In genomic region chr1:21486266-21486665, GRCm38 (mm10) we compare ENCODE assay signal across 18 mouse cellular contexts.
DNase-seq lines count a peak whose midpoint lies in the region; ATAC-seq and TF ChIP-seq lines count a peak whose summit lies in the region.
"Had no signal": no experiment of that assay in that cellular context is flagged by ENCODE, and none has a peak within 500 bp of the region (broad histone marks: within the 10 kb centered on the region; RNA-seq: fewer than 3 reads in every experiment).

No protein-coding gene starts in this region.

- H3K27me3 ChIP-seq in embryonic facial prominence, embryonic 15.5 days = no peaks in the 10 kb centered on the region
- H3K27me3 ChIP-seq in embryonic facial prominence, embryonic 10.5 days (replicated peaks; ENCODE audit: low read depth, poor library complexity, severe bottlenecking) = no peaks in the 10 kb centered on the region
- no peaks in the 10 kb centered on the region for H3K27me3 ChIP-seq in kidney, embryonic 14.5 days (ENCODE audit: control insufficient read depth, insufficient read depth, low read length)
- no peaks in the 10 kb centered on the region for H3K27me3 ChIP-seq in limb, embryonic 14.5 days (ENCODE audit: control insufficient read depth, insufficient read depth, low read length)
- no peaks in the 10 kb centered on the region for H3K27me3 ChIP-seq in limb, embryonic 10.5 days (ENCODE audit: low read depth, poor library complexity, severe bottlenecking)
- H3K27me3 ChIP-seq: heart, embryonic 13.5 days; hindbrain, embryonic 13.5 days had no signal

- DNase-seq in embryonic facial prominence, embryonic 10.5 days (ENCODE audit: low spot score) = no peak
- no peak for DNase-seq in kidney, postnatal 14 days
- DNase-seq in limb, embryonic 14.5 days (ENCODE audit: low spot score) = no peak
- no peak for DNase-seq in limb, embryonic 10.5 days (ENCODE audit: low spot score)
- peak; percentile 75 for DNase-seq in skeletal muscle tissue, adult 2 months (ENCODE audit: low read depth, low spot score)
- DNase-seq in lung, postnatal 25 days (ENCODE audit: low spot score) = no peak
- DNase-seq: adrenal gland, postnatal 10 days; cerebellum, adult 11 months; cerebellum, adult 8-10 months; cerebellum, postnatal 14 days had no signal

- no peaks in the 10 kb centered on the region for H3K9me3 ChIP-seq in embryonic facial prominence, embryonic 15.5 days (replicated peaks)
- H3K9me3 ChIP-seq in embryonic facial prominence, embryonic 10.5 days = 0 out of 2 replicates have a peak, but pooled peaks cover 4% of the 10 kb centered on the region
- no peaks in the 10 kb centered on the region for H3K9me3 ChIP-seq in kidney, embryonic 14.5 days (ENCODE audit: control insufficient read depth, low read length)
- H3K9me3 ChIP-seq in limb, embryonic 14.5 days (ENCODE audit: control insufficient read depth, low read length) = no peaks in the 10 kb centered on the region
- no peaks in the 10 kb centered on the region for H3K9me3 ChIP-seq in limb, embryonic 10.5 days (replicated peaks)
- H3K9me3 ChIP-seq: forebrain, embryonic 10.5 days; hindbrain, embryonic 13.5 days had no signal

- WGBS in embryonic facial prominence, embryonic 15.5 days = 51% methylated on average over 5 of the region's 5 CpGs
- 59% methylated on average over 5 of the region's 5 CpGs for WGBS in embryonic facial prominence, embryonic 10.5 days
- 31% methylated on average over 5 of the region's 5 CpGs for WGBS in kidney, embryonic 14.5 days
- 32% methylated on average over 5 of the region's 5 CpGs for WGBS in limb, embryonic 14.5 days
- 40% methylated on average over 5 of the region's 5 CpGs for WGBS in limb, embryonic 10.5 days

- no peak for TF ChIP-seq POLR2A in limb, embryonic 14.5 days (IDR thresholded peaks at IDR 0.05; ENCODE audit: borderline replicate concordance, extremely low read depth, insufficient read depth, insufficient read length)

- H3K36me3 ChIP-seq in embryonic facial prominence, embryonic 15.5 days = no peaks in the 10 kb centered on the region
- H3K36me3 ChIP-seq in embryonic facial prominence, embryonic 10.5 days (replicated peaks) = no peaks in the 10 kb centered on the region
- no peaks in the 10 kb centered on the region for H3K36me3 ChIP-seq in kidney, embryonic 14.5 days (ENCODE audit: control insufficient read depth, insufficient read depth, low read length)
- no peaks in the 10 kb centered on the region for H3K36me3 ChIP-seq in limb, embryonic 14.5 days (ENCODE audit: control insufficient read depth, insufficient read depth, low read length)
- no peaks in the 10 kb centered on the region for H3K36me3 ChIP-seq in limb, embryonic 10.5 days
- H3K36me3 ChIP-seq: forebrain, embryonic 10.5 days; hindbrain, embryonic 13.5 days had no signal

- H3K4me3 ChIP-seq in embryonic facial prominence, embryonic 15.5 days (replicated peaks) = no peak overlapping the region
- no peak overlapping the region for H3K4me3 ChIP-seq in embryonic facial prominence, embryonic 10.5 days
- no peak overlapping the region for H3K4me3 ChIP-seq in kidney, embryonic 14.5 days (ENCODE audit: low read length)
- H3K4me3 ChIP-seq in limb, embryonic 14.5 days (replicated peaks; ENCODE audit: low read length) = no peak overlapping the region
- H3K4me3 ChIP-seq in limb, embryonic 10.5 days = no peak overlapping the region
- H3K4me3 ChIP-seq: erythroblast, embryonic 14.5 days; forebrain, embryonic 10.5 days; heart, embryonic 13.5 days; hindbrain, embryonic 13.5 days had no signal

- H3K4me2 ChIP-seq in embryonic facial prominence, embryonic 15.5 days (replicated peaks) = no peak overlapping the region
- no peak overlapping the region for H3K4me2 ChIP-seq in kidney, embryonic 14.5 days (replicated peaks; ENCODE audit: low read depth, low read length)
- no peak overlapping the region for H3K4me2 ChIP-seq in limb, embryonic 14.5 days (replicated peaks; ENCODE audit: low read depth, low read length, severe bottlenecking)
- H3K4me2 ChIP-seq: heart, embryonic 13.5 days; hindbrain, embryonic 13.5 days had no signal

- H3K27ac ChIP-seq in embryonic facial prominence, embryonic 15.5 days (replicated peaks) = no peak overlapping the region
- H3K27ac ChIP-seq in embryonic facial prominence, embryonic 10.5 days (replicated peaks) = no peak overlapping the region
- no peak overlapping the region for H3K27ac ChIP-seq in kidney, embryonic 14.5 days (ENCODE audit: low read depth, low read length)
- H3K27ac ChIP-seq in limb, embryonic 14.5 days (replicated peaks; ENCODE audit: low read depth, low read length) = no peak overlapping the region
- no peak overlapping the region for H3K27ac ChIP-seq in limb, embryonic 10.5 days
- H3K27ac ChIP-seq: forebrain, embryonic 10.5 days; heart, embryonic 13.5 days; hindbrain, embryonic 13.5 days; hindbrain, postnatal 0 days had no signal

- H3K9ac ChIP-seq in embryonic facial prominence, embryonic 15.5 days = no peak overlapping the region
- H3K9ac ChIP-seq in kidney, embryonic 14.5 days (ENCODE audit: low read depth, low read length) = no peak overlapping the region
- H3K9ac ChIP-seq in limb, embryonic 14.5 days (ENCODE audit: low read depth, low read length, severe bottlenecking) = no peak overlapping the region
- H3K9ac ChIP-seq: heart, embryonic 13.5 days; hindbrain, embryonic 13.5 days had no signal

- H3K4me1 ChIP-seq in embryonic facial prominence, embryonic 15.5 days = no peaks in the 10 kb centered on the region
- peaks cover 7% of the 10 kb centered on the region; the same call in 1 of the 2 replicates for H3K4me1 ChIP-seq in embryonic facial prominence, embryonic 10.5 days
- no peaks in the 10 kb centered on the region for H3K4me1 ChIP-seq in kidney, embryonic 14.5 days (ENCODE audit: control insufficient read depth, insufficient read depth, low read length)
- no peaks in the 10 kb centered on the region for H3K4me1 ChIP-seq in limb, embryonic 14.5 days (ENCODE audit: control insufficient read depth, insufficient read depth, low read length)
- no peaks in the 10 kb centered on the region for H3K4me1 ChIP-seq in limb, embryonic 10.5 days
- H3K4me1 ChIP-seq: forebrain, embryonic 10.5 days; hindbrain, embryonic 13.5 days had no signal

- 0 out of 2 replicates have a peak, but pooled peaks have one; percentile 24 for ATAC-seq in embryonic facial prominence, embryonic 15.5 days (ENCODE audit: insufficient number of reproducible peaks, low FRiP score, low TSS enrichment, low read depth)
- ATAC-seq in kidney, embryonic 14.5 days (ENCODE audit: low FRiP score, low TSS enrichment) = peak; percentile 60; the same call in 1 of the 2 replicates
- ATAC-seq in limb, embryonic 14.5 days (ENCODE audit: low FRiP score, low read depth) = 0 out of 2 replicates have a peak, but pooled peaks have one; percentile 41
- ATAC-seq: forebrain, embryonic 14.5 days; hindbrain, postnatal 0 days had no signal
